Mouse (Mus musculus) hindbrain, embryonic 10.5 days (tissue): ENCODE data around the gene Slc1a7. TPM values are rescaled to one million over a fixed set of nuclear protein-coding genes. Genes with fewer than 3 reads are reported as not detected.

Experiments used
- polyA plus RNA-seq: library from polyadenylated mRNA; unstranded; fragments of >200 nt; fragmentation: Nextera tagmentation; extraction: Ambion mirVana; gene quantifications from 2 replicates; pipeline ENCODE4 v1.2.1, GENCODE M21; 2016

The Slc1a7 gene
- polyA plus RNA-seq, 1 experiment from 2014 or later, result not detected

Other genes starting within 250 kb of the Slc1a7 start
- gene Lrp8, start 166.1 kb upstream of the Slc1a7 start, polyA plus RNA-seq, result 10.0 and 13.9 TPM in 2 replicates
- gene Magoh, start 88.6 kb upstream of the Slc1a7 start, polyA plus RNA-seq, result 225 and 238 TPM in 2 replicates
- 111 and 113 TPM in 2 replicates for gene 0610037L13Rik, start 78.5 kb upstream of the Slc1a7 start, polyA plus RNA-seq
- 38.7 and 39.7 TPM in 2 replicates for gene Cpt2, start 44.7 kb upstream of the Slc1a7 start, polyA plus RNA-seq
- gene Podn, start 128.1 kb downstream of the Slc1a7 start, polyA plus RNA-seq, result 0.34 TPM in 1 of 2 replicates, not detected in the other
- gene Scp2, start 176.7 kb downstream of the Slc1a7 start, polyA plus RNA-seq, result 186 and 213 TPM in 2 replicates
- gene Echdc2, start 197.1 kb downstream of the Slc1a7 start, polyA plus RNA-seq, result 15.9 and 18.6 TPM in 2 replicates
- 0.07 TPM in 1 of 2 replicates, not detected in the other for gene Zyg11a, start 249.7 kb downstream of the Slc1a7 start, polyA plus RNA-seq